Mouse (Mus musculus): ENCODE data around the gene Bnc1.

The Bnc1 gene

DNA sequence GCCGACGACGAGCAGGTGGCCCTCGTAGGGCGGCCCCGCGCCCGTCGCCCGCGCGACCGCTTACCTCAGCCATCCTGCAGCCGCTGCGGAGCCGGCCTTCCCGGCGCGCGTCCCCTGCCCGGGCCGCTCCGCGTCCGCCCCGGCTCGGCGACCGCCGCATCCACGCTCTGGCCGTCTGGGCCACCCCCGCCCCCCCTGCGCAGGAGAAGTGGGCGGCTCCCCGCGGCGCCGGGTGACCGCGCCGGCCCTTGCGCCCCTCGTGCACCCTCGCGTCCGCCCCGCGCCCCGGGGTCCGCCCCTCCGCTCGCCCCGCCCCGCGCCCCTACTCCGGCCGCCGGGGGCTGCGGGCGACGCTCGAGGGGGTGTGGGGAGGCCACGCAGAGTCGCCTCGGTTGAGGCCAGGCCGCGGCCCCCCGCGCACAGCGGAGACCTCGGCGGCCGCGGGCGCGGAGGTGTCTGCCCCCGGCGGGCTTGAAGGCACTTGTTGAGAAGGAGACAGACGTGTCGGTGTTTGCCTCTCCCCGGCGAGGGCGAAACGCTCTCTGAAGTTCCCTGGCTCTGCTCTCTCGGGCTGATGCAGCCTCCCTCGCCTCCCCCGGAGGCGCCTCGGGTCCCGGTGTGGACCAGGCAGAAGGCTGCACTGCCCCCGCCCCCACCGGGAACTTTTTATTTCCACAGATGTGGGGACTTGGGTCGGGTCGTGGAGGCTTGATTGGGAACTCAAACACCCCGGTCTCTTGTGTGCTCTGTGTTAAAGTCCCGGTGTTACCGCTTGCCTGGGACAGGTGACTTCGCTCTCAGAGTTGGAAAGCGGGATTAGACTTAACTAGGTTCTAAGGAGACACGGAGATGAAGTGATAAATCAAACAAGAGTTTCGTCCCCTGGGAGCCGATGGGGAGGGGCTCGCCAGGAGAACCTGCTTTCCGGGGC, at the start of gene Bnc1:
Gene Bnc1, minus strand, starts transcription at position 162 of the 931 bp plus-strand sequence.
- DNase-seq (ENCODE audit: low read depth), result no peak

DNA sequence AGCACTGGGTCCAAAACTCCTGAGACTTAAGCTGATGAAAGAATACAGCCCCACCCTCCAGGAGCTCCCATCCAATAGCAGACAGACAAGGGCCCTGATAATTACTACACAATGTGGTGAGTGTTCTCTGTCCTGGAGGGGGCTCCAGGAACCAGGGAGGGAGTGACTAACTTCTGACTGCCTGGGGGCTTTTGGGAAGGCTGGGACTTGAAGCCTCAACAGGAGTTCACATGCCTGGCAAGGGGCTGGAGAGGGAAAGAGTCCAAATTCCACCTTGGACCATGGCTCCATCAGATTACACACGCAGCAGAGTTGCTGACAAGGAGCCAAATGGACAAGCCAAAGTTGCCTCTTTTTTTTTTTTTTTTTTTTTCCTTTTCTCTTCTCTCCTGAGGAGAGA, 41.3 kb upstream of the Bnc1 start:
- no peak for DNase-seq (ENCODE audit: low read depth)

DNA sequence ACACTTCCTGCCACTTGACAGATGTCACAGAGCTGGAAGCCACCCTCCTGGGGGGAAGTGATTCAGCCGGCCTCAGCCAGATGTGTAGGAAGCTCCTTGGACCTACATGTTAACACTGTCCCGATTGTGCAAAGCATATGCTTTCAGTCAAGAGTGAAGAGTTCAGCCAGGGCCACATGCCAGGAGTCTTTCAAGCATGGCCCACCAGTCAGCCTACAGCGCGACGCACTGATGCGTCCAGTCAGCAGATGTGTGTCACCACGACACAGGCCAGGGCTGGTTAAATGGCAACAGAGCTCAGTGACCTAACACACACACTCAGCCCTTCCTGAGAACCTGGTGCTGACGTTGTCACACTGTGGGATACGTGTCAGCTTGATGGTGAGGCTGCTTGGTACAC, 37.6 kb upstream of the Bnc1 start:
- DNase-seq (ENCODE audit: low read depth), result no peak

DNA sequence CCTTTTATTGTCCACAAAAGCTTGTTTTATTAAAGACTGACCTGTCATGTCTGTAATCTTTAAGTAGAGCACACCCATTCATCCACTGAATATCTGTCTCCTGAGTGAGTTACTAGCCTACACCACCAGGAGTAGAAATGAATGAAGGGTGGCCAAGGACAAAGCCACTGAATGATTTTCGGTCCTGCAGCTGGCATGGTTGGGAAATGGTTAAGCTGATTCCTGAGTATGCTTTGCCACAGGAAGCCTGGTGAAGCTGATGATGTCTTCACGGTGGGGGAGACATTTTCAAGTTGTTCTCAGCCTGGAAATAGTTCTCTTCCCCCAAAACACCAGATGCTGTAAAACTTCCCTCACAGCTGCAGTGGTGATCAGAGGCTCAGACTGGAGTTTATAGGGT, 33.7 kb upstream of the Bnc1 start:
- no peak for DNase-seq (ENCODE audit: low read depth)

DNA sequence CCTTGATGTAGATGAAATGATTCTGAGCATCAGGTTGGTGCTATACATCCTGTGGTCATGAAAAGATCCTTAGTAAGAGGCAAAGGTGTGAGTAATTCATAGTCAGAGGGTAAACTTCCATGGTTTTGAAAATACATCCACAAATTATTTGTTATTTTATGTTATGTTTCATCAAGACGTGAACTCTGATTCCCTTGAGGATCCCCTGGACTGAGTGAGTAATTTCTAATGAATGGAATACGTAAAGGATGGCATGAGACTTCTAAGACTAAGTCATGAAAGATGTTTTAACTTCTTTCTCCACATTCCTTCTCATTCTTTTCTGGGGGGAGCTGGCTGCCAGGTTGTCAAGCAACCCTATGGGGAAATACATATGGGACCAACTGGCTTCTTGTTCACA, 31.6 kb upstream of the Bnc1 start:
- DNase-seq (ENCODE audit: low read depth), result no peak

DNA sequence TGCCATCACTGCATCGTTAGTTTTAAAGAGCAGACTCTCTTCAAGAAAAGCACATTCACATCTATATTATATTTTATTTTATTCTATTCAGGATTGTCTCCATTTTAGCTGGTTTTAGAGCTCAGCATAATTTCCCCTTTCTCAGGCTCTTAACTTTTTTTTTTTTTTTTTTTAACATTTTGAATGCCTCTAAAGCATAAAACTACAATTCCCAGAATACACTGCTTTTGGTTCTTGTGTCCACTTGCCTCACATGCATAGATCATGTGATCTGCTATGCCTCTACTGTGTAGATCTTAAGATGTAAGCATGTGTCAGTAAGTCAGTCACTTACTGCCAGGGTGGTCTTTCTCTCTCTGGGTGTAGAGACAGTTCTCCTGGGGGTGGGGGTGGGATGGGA, 30.3 kb upstream of the Bnc1 start:
- DNase-seq (ENCODE audit: low read depth), result no peak

DNA sequence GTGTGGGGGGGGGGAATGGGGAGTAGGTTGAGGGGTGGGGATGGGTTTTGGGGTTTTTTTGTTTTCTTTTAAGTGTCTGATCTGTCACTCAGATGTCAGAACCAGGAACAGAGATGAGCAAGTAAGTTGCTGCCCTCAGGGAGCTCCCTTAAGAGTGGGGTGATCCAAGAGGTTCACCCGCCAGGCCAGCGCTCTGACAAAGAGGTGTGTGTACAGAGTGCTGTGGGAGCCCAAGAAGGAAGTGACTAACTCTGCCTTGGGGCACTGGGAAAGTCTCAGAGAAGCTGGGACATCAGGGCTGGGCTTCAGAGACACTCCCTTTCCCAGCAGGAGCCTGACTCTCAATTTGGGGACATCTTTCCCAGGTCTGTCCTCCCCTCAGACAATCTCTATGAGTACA, 25.9 kb upstream of the Bnc1 start:
- no peak for DNase-seq (ENCODE audit: low read depth)

DNA sequence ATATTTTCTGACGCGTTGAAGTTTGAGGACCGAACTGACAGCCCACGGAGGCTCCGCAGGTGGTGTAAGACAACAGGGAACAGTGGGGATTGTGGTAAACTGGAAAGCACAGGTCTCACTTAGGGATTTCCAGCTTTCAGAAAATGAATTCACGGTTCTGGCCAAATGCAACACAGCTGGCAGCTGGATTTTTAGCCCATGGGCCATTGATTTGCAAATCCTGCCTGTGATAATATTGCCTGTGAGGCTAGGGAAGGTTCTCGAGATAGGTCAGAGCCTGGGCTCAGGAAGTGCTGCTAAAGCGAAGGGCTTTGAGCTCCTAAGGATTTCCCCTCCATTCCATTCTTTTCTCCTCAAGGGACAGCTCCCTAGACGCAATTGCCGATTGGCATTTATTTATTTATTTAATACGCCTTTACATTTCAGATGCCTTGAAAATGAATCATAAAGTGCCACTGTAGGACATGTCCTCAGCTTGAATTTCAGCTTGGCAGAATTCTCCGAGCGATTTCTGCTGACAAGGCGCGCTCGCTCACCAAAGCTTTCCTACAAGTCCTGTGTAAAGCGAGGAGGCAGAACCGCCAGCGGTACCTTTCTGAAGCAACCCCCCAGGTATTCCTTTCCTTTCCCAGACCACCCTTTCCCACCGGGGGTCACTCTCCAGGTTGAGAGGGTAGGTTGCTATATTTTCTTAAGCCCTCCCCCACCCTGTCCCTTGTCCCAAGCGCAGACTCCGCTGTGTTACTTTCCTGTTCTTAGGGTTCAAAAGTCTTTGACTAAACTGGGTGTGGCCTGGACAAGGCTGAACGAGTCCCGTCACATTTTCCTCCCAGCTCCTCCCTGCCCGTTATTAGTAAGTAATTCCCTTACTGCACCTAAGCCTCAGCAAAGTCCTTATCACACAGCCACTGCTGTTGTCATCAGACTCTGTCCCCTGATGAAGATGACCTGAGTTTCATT, 24.9 kb upstream of the Bnc1 start:
- no peak for DNase-seq (ENCODE audit: low read depth)

DNA sequence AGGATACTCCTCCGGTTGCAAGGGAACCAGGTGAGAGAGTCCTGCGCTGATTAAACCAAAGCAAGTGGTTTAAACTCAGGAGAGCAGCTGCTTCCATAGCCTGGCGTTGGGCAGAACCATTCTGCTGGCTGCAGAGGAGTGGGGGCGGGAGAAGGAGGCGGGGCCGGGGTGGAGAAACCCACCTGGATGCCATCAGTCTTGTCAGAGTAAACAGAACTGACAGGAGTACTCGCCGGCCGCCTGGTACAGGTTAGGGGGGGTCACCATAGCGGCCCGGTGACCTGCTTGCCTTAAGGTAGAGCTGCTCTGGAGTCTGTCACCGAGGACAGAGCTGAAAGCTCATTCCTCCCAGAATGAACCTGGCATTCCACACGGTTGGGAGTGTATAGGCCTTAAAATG, 20.4 kb upstream of the Bnc1 start:
- no peak for DNase-seq (ENCODE audit: low read depth)

DNA sequence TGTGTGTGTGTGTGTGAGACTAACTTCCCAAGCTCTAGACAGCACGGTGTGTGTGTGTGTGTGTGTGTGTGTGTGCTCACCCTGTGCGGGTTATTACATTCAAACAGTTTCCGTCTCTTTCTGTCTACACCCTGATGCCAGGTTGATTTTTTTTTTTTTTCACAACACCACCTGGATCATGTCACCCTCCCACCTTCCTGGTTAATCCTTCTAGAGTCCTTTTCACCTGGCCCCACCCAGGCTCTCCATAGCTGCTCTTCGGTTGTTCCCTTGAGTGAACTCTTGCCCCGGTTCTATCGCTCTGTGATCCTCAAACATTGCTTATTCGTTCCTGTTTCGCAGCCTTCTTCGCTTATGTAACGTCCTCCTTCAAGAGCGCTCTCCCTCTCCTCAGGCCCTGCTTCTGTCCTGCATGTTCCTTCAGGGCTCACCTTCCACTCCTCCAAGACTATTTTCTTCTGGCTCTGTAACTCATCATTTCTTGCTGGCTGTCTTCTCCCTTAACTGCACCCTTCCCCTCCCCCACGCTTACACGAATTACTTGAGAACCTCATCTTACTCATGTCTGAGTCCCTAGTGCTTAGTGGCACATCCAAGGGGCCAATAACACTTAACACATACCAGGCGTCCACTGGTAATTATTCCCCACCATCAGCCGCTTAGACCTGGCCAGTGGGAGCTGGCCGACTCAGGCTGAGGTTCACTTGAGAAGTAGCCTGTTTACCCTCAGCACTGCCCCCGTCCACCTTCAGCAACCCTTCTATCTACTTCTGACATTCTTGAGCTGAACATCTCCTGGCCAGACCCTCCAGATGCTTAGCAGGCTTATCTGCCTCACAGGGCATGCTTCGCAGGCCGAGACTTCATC, 19.7 kb upstream of the Bnc1 start:
- no peak for DNase-seq (ENCODE audit: low read depth)

DNA sequence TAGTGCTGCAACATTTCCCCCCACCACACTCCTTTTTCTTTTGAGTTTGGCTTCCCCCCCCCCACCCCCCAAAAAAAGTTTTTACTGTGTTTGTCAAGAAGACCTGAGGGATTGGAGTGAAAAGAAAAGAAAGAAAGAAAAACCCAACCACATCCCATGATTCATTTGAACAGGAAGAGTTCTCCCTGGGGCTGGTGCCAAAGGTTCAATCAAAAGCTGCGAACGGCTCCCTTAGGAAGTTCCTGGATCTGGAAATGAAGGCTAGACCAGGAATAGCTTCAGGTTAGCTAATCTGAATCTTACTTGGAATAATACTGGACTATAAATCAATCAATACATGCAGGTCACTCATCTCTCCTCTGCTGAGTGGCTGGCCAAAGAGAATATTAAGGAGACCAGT, 15.1 kb upstream of the Bnc1 start:
- no peak for DNase-seq (ENCODE audit: low read depth)

DNA sequence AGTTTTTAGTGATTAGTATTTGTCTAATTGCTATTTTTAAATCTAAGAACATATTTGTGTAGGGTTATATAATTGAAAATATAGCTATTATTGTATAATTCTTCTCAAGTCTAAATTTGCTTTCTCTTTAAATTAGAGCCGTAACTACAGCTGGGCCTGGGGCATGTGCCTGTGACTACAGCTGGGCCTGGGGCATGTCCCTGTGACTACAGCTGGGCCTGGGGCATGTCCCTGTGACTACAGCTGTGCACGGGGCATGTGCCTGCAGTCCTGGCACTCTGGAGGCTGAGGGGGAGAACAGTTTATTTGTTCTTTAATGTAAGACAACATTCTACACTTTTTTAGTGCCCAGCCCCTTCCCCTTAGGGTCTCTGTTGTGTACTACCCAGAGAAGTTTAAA, 12.1 kb upstream of the Bnc1 start:
- DNase-seq (ENCODE audit: low read depth), result no peak

DNA sequence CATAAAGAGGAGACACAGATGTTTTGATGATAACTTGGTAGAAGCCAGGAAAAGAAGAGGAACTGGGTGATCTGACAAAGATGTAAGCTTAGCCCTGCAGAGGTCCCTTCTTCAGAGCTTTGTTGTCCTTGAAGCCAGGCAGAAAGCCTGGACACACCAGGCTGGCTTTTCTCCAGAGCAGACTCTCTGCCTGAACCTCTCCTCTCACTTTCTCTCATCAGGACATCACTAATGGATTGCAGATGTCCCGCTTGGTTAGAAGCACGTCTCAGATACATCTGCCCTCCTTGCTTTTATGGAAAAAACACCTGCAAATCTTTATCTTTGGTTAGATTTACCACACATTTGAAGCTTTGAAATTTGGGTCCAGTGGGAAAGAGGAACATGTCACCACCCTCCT, 7.7 kb upstream of the Bnc1 start:
- no peak for DNase-seq (ENCODE audit: low read depth)

DNA sequence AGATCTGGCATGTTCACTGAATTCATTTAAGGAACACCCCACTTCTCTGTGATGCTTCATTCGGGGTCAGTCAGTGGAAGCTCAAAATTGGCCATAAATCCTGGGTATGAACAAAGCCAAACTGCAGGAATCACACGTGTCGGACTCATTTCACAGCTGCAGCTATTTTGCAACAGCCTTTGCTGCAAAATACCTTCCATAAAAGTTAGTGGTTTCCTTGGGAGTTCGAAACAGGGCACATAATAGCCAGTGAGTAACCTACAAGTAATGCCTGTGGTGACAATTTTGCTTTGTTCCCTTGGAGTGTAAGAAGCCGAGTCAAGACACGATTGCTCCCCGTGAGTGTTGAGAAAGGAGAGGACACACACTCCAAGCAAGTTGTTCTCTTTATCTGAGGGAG, 7.3 kb upstream of the Bnc1 start:
- peak; percentile 57 for DNase-seq (ENCODE audit: low read depth)

DNA sequence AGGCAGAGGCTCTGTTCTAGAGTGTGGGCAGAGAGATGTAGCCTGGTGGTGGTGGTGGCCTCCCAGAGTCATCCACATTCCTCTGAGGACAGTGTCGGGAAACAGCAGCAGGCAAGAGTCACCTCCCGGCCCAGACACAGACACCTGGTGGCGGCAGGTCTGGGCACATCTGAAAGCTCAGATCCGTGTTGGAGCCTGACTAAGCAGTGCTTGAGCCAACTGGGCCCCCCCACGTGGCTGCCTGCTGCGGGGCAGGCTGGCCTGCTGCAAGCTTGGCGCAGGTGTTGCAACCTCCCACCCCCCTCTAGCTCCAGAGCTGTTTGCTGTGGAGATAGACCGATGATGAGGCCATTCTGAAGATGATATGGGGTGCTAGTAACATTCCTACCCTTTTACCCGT, 3.9 kb upstream of the Bnc1 start:
- DNase-seq (ENCODE audit: low read depth), result no peak

DNA sequence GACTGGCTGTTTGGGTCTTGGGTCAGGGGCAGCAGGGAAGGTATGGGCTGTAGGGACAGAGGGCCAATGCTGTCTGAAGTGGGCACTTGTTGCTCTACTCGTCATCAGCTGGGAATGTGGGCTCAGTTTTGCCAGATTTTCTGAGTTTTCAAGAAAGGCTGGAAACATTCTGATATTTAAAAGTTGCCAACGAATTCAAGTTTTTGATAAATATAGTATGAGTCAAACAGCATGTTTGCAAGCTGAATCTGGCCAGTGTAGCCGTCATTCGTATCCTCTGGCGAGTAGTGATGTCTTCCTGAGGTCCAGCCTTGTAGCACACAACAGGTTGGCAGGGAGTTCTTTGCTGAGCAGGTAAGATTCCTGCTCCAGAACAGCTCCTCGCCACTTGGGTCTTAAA, 3.0 kb upstream of the Bnc1 start:
- no peak for DNase-seq (ENCODE audit: low read depth)

DNA sequence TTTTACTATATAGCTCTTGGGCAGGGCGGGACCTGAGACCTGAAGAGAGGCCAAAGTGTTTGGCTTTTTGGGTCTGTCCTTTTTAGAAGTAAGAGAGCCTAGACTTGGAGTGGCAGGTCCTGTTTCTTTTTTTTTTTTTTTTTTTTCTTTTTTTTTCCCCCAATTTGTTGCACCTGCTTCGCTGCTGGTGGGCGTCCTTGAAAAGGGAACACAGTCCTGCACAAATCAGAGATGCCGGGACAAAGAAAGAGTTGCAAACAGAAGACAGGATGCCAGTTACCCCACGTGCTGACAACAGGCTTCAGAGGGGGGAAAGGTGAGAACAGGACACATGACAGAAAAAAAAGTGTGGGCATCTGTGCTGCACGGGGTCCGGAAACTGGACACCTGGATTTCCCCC, 1.0 kb upstream of the Bnc1 start:
- DNase-seq (ENCODE audit: low read depth), result no peak

DNA sequence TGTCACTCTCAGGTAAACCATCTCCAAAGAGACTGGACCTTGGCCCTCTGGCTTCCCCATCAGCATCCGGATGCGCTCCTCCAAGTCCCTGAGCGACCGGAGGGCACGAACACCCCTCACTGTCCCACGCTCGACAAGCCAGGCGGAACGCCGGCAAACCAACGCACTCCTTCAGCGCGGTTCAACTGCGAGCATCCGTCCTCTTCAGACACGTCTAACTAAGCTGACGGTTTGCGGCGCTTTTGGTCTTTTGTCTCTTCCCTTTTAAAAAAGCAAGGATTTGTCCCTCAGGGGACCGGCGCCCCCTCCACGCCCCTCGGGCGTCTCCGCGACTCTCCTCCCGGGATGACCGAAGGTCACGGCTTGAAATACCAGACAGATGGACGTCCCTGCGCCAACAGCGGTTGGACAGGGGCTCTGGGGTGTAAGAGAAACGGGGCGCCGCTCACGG, 456 bp downstream of the Bnc1 start:
- no peak for DNase-seq (ENCODE audit: low read depth)

DNA sequence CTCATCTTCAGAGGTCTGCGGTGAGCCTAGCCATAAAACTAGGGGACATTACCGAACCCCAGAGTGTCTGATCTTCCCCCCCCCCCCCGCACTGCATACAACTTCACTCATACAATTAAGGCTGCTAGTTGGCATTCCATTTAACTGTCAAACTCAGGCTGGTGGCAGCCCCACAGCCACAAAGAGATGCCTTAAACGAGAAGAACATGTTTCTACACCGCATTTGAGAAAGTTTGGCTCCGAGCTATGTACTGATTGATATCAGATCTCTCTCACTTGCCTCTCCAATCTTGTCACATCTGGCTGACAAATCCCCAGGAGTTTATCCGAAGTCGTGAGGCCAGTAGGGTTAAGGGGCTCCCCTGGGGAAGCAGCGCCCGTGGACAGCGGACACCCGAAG, 976 bp downstream of the Bnc1 start:
- no peak for DNase-seq (ENCODE audit: low read depth)

DNA sequence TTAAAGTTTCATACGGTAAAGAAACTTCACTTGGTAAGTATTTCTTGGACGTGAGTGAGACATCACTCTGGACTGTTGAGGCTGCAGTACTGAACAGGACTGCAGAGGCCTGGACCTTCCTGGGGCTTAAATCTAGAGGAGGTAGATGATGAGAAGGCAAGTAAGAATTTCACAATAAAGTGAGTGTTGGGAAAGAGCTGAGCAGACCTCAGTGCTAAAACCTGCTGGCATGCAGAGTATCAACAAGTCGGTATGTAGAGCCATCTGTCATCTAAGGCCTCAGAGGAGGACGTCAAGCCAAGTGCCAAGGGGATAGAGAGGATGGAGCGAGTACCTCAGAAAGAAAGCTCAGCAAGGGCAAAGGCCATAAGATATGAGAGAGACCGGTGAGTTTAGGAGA, 8.4 kb downstream of the Bnc1 start:
- no peak for DNase-seq (ENCODE audit: low read depth)

DNA sequence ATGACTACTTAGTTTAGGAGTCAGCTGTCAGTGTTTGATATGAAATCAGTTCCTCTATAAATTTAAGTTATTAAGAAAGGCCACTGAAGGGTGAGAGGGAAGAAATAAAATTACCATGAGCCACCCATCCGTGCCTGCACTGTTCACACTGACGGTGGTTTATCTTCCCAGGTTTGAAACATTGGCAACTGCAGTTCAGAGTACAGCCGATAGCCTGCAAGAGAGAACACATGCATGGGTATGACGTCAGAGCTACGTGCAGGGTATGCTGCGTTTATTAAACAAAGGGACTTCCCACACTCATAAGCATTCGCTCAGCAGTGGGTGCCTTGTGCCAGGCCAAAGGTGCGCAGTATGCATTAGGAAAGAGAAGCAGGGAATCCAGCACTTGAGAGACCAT, 13.8 kb downstream of the Bnc1 start:
- no peak for DNase-seq (ENCODE audit: low read depth)

DNA sequence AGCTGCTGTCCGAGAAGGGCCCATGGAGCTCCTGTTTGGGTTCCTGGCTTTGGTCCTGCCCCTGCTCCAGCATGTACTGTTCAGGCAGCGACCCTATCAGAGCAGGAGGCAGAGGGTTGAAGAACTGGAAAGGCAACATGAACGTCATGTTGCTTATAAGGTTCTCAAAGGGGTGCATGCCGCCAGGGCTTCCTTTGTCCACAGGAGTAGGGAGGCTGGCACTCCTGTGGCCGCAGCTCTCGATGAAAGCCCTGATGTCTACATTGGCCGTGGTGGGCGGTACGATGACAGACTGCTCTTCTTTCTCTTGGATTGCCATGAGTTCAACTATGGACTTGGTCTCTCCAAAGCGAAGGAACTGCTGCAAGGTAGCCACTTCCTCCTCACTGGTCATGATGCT, 17.5 kb downstream of the Bnc1 start:
- DNase-seq (ENCODE audit: low read depth), result no peak

All from fibroblast of lung, adult 2 months (primary cell).